Mouse (Mus musculus) stomach, postnatal 0 days (tissue): ENCODE measurements around the gene Fars2. TPM values are rescaled to one million over a fixed set of nuclear protein-coding genes. Genes with fewer than 3 reads are reported as not detected.

ENCODE experiments used
- ATAC-seq: fragments of 200-750 bp; cut with Nextera tagmentation; 2 replicates; pipeline ENCODE4 v1.8.0; 2017; ENCODE audit not compliant: low FRiP score, low TSS enrichment
- DNase-seq: peaks from one replicate; pipeline ENCODE4 v3.0.0-alpha.2; 2016; ENCODE audit warnings: low spot score
- H3K27ac ChIP-seq: fragments of 300-500 bp; sonication (generic); replicated peaks from 2 replicates; pipeline ENCODE4 v1.5.1; 2014; ENCODE audit warnings: mild to moderate bottlenecking, control low read depth
- H3K27me3 ChIP-seq: fragments of 300-500 bp; sonication (generic); 2 replicates; pipeline ENCODE4 v1.6.1; 2014; ENCODE audit warnings: low read length; ENCODE audit not compliant: control insufficient read depth, insufficient read depth
- H3K36me3 ChIP-seq: fragments of 300-500 bp; sonication (generic); 2 replicates; pipeline ENCODE4 v1.6.1; 2014; ENCODE audit warnings: low read length, mixed read lengths; ENCODE audit not compliant: control insufficient read depth, insufficient read depth
- H3K4me1 ChIP-seq: fragments of 300-500 bp; sonication (generic); replicated peaks from 2 replicates; pipeline ENCODE4 v1.6.1; 2014; ENCODE audit warnings: antibody characterized with exemption; ENCODE audit not compliant: control insufficient read depth, insufficient read depth
- H3K4me2 ChIP-seq: fragments of 300-500 bp; sonication (generic); replicated peaks from 2 replicates; pipeline ENCODE4 v1.6.1; 2014; ENCODE audit warnings: low read depth, mild to moderate bottlenecking, control low read depth, moderate library complexity
- H3K4me3 ChIP-seq: fragments of 300-500 bp; sonication (generic); 2 replicates; pipeline ENCODE4 v1.5.1; 2014; ENCODE audit warnings: low read depth, low read length, control low read depth
- H3K9ac ChIP-seq: fragments of 300-500 bp; sonication (generic); 2 replicates; pipeline ENCODE4 v1.6.1; 2014; ENCODE audit warnings: mild to moderate bottlenecking, low read length, control low read depth, mixed read lengths
- H3K9me3 ChIP-seq: fragments of 300-500 bp; sonication (generic); 2 replicates; pipeline ENCODE4 v1.6.1; 2016; ENCODE audit warnings: low read length; ENCODE audit not compliant: control insufficient read depth
- CTCF ChIP-seq: IDR thresholded peaks from 2 replicates; pipeline ENCODE4 v1.5.1; 2016; ENCODE audit warnings: antibody characterized with exemption, low read depth, mild to moderate bottlenecking, moderate library complexity
- EP300 ChIP-seq: optimal IDR thresholded peaks from 2 replicates; pipeline ENCODE3; 2016; ENCODE audit warnings: antibody characterized with exemption
- WGBS: fragments of 180-500 bp; shearing (Covaris S2); extraction: QIAGEN DNeasy Blood & Tissue Kit; methylation state at CpG from one replicate; pipeline ENCODE4 v1.1.7; 2014; 5-methylcytosine and 5-hydroxymethylcytosine counted together
- polyA plus RNA-seq: library from polyadenylated mRNA; unstranded; fragments of >200 nt; fragmentation: Nextera tagmentation; extraction: Ambion mirVana; gene quantifications from 2 replicates; pipeline ENCODE4 v1.2.1, GENCODE M21; 2015

Fars2 gene
- polyA plus RNA-seq, 1 experiment from 2014 or later, result 31.7 TPM

GRCm38 (mm10) chr13:36317824-36318223, 200.6 kb downstream of the Fars2 start:
- 87% methylated on average over 3 of the region's 3 CpGs for whole genome bisulfite sequencing
- no peak for DNase-seq
- H3K4me3 ChIP-seq, result no peak overlapping the region
- no peaks in the 10 kb centered on the region for H3K4me1 ChIP-seq
- no peaks in the 10 kb centered on the region for H3K27me3 ChIP-seq
- H3K36me3 ChIP-seq, result no peaks in the 10 kb centered on the region
- H3K27ac ChIP-seq, result no peak overlapping the region
- no peak overlapping the region for H3K4me2 ChIP-seq
- no peaks in the 10 kb centered on the region for H3K9me3 ChIP-seq
- no peak overlapping the region for H3K9ac ChIP-seq
- no peak for TF ChIP-seq EP300
- TF ChIP-seq CTCF, result no peak
- ATAC-seq, result no peak

GRCm38 (mm10) chr13:36324624-36325023, 207.4 kb downstream of the Fars2 start:
- Histone ChIP-seq H3K27ac (no peak overlapping the region), H3K36me3 (no peaks in the 10 kb centered on the region), H3K4me1 (no peaks in the 10 kb centered on the region), H3K9me3 (no peaks in the 10 kb centered on the region), H3K4me3 (no peak overlapping the region), H3K9ac (no peak overlapping the region), H3K4me2 (no peak overlapping the region), H3K27me3 (no peaks in the 10 kb centered on the region)
- 84% methylated on average over 2 of the region's 2 CpGs for WGBS
- ATAC-seq, result no peak
- TF ChIP-seq CTCF (no peak), EP300 (no peak)
- DNase-seq, result no peak

GRCm38 (mm10) chr13:36326539-36326938, 209.3 kb downstream of the Fars2 start:
- Histone ChIP-seq H3K36me3 (no peaks in the 10 kb centered on the region), H3K9me3 (no peaks in the 10 kb centered on the region), H3K4me3 (no peak overlapping the region), H3K4me2 (no peak overlapping the region), H3K9ac (no peak overlapping the region), H3K27ac (no peak overlapping the region), H3K27me3 (no peaks in the 10 kb centered on the region), H3K4me1 (no peaks in the 10 kb centered on the region)
- WGBS, result 57% methylated on average over 3 of the region's 3 CpGs
- TF ChIP-seq CTCF, result no peak
- no peak for TF ChIP-seq EP300
- DNase-seq, result no peak
- ATAC-seq, result no peak

GRCm38 (mm10) chr13:36329871-36330270, 212.7 kb downstream of the Fars2 start:
- Histone ChIP-seq H3K27me3 (no peaks in the 10 kb centered on the region), H3K4me1 (no peaks in the 10 kb centered on the region), H3K9ac (no peak overlapping the region), H3K27ac (no peak overlapping the region), H3K4me2 (no peak overlapping the region), H3K4me3 (no peak overlapping the region), H3K36me3 (no peaks in the 10 kb centered on the region), H3K9me3 (no peaks in the 10 kb centered on the region)
- TF ChIP-seq CTCF (no peak), EP300 (no peak)
- ATAC-seq (no peak), DNase-seq (no peak)
- 59% methylated on average over 2 of the region's 2 CpGs for WGBS

DNA sequence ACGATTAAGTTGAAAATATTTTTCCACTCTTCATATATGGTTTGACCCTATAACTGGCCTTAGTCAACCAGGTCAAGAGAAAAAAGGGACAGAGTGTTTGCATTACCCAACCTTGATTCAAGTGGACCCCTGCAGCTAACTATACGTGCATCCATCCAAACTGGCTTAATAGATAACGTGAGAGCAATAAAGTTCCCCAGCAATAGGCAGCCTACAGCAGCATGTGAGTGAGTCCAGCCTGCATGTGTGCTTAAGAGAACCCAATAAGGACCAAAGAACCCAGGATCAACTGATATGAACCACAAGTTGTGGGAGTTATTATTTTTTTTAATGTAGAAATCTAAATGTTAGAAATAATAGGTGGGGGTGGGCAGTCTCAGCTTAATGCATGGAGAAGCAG, 213.3 kb downstream of the Fars2 start:
- WGBS, result 86% methylated on average over 3 of the region's 3 CpGs
- TF ChIP-seq EP300 (no peak), CTCF (no peak)
- Histone ChIP-seq H3K9ac (no peak overlapping the region), H3K36me3 (no peaks in the 10 kb centered on the region), H3K4me1 (no peaks in the 10 kb centered on the region), H3K27ac (no peak overlapping the region), H3K4me2 (no peak overlapping the region), H3K4me3 (no peak overlapping the region), H3K9me3 (no peaks in the 10 kb centered on the region), H3K27me3 (no peaks in the 10 kb centered on the region)
- no peak for DNase-seq
- no peak for ATAC-seq

DNA sequence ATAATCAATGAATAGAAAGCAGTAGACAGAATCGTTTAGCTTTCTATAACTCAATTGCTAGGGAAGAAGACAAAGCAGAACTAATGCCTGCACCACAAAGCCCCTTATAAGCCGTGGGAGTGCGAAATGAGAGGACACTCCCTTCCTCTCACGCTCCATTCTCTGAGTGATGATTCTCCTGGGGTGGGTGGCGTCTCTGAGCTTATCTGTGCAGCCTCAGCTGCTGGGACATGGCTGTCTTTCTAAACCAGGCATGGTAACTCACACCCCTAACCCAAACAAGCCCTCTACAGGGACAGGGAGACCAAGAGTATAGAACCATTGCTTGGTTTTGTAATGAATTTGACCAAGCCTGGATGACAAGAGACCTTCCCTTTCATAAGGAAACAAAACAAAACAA, 217.5 kb downstream of the Fars2 start:
- no peak for ATAC-seq
- no peak overlapping the region for H3K4me3 ChIP-seq
- 74% methylated on average over 5 of the region's 5 CpGs for WGBS
- no peak for DNase-seq
- no peak overlapping the region for H3K27ac ChIP-seq
- no peak for TF ChIP-seq CTCF
- no peak for TF ChIP-seq EP300
- H3K27me3 ChIP-seq, result no peaks in the 10 kb centered on the region
- no peaks in the 10 kb centered on the region for H3K4me1 ChIP-seq
- H3K4me2 ChIP-seq, result no peak overlapping the region
- no peaks in the 10 kb centered on the region for H3K9me3 ChIP-seq
- H3K9ac ChIP-seq, result no peak overlapping the region
- no peaks in the 10 kb centered on the region for H3K36me3 ChIP-seq

GRCm38 (mm10) chr13:36351529-36351928, 234.3 kb downstream of the Fars2 start:
- H3K4me1 ChIP-seq, result no peaks in the 10 kb centered on the region
- DNase-seq (no peak), ATAC-seq (no peak)
- H3K27me3 ChIP-seq, result no peaks in the 10 kb centered on the region
- no peak overlapping the region for H3K9ac ChIP-seq
- no peak overlapping the region for H3K27ac ChIP-seq
- H3K4me2 ChIP-seq, result no peak overlapping the region
- H3K36me3 ChIP-seq, result no peaks in the 10 kb centered on the region
- no peak for TF ChIP-seq CTCF
- TF ChIP-seq EP300, result no peak
- H3K4me3 ChIP-seq, result no peak overlapping the region
- H3K9me3 ChIP-seq, result no peaks in the 10 kb centered on the region
- 37% methylated on average over 11 of the region's 11 CpGs for WGBS
